Mouse (Mus musculus) midbrain, postnatal 0 days (tissue): ENCODE data around the gene Tex52. TPM values are rescaled to one million over a fixed set of nuclear protein-coding genes. Genes with fewer than 3 reads are reported as not detected.
A peak's percentile ranks its signal among the peaks of the same experiment; 100 is the strongest.

ENCODE experiments used
- ATAC-seq: fragments of 200-750 bp; cut with Nextera tagmentation; 2 replicates; pipeline ENCODE4 v1.8.0; 2017; ENCODE audit warnings: moderate number of reproducible peaks, mild to moderate bottlenecking, moderate TSS enrichment, moderate library complexity; ENCODE audit not compliant: low FRiP score
- DNase-seq: peaks from one replicate; pipeline ENCODE4 v3.0.0-alpha.2; 2015; ENCODE audit warnings: low spot score
- H3K27ac ChIP-seq: fragments of 300-500 bp; sonication (generic); 2 replicates; pipeline ENCODE4 v1.5.1; 2014; ENCODE audit warnings: low read depth, mild to moderate bottlenecking, low read length, mixed read lengths
- H3K27me3 ChIP-seq: fragments of 300-500 bp; sonication (generic); 2 replicates; pipeline ENCODE4 v1.6.1; 2014; ENCODE audit warnings: low read length, control low read depth, mixed read lengths; ENCODE audit not compliant: insufficient read depth
- H3K36me3 ChIP-seq: fragments of 300-500 bp; sonication (generic); 2 replicates; pipeline ENCODE4 v1.6.1; 2014; ENCODE audit warnings: low read length, control low read depth, mixed read lengths; ENCODE audit not compliant: insufficient read depth
- H3K4me1 ChIP-seq: fragments of 300-500 bp; sonication (generic); 2 replicates; pipeline ENCODE4 v1.6.1; 2014; ENCODE audit warnings: mild to moderate bottlenecking, control low read depth, antibody characterized with exemption, low read length, mixed read lengths; ENCODE audit not compliant: insufficient read depth
- H3K4me2 ChIP-seq: fragments of 300-500 bp; sonication (generic); 2 replicates; pipeline ENCODE4 v1.6.1; 2014; ENCODE audit warnings: low read depth, mild to moderate bottlenecking, low read length, mixed read lengths; ENCODE audit not compliant: poor library complexity, severe bottlenecking
- H3K4me3 ChIP-seq: fragments of 300-500 bp; sonication (generic); 2 replicates; pipeline ENCODE4 v1.5.1; 2014; ENCODE audit warnings: low read depth, mild to moderate bottlenecking, low read length, moderate library complexity
- H3K9ac ChIP-seq: fragments of 300-500 bp; sonication (generic); replicated peaks from 2 replicates; pipeline ENCODE4 v1.6.1; 2014; ENCODE audit warnings: mild to moderate bottlenecking, low read length, moderate library complexity, mixed read lengths; ENCODE audit not compliant: poor library complexity, severe bottlenecking
- H3K9me3 ChIP-seq: fragments of 300-500 bp; sonication (generic); 2 replicates; pipeline ENCODE4 v1.6.1; 2016; ENCODE audit warnings: low read length, control low read depth
- CTCF ChIP-seq: IDR thresholded peaks from 2 replicates; pipeline ENCODE4 v1.5.1; 2016; ENCODE audit warnings: antibody characterized with exemption, mild to moderate bottlenecking
- WGBS: fragments of 180-500 bp; shearing (Covaris S2); extraction: QIAGEN DNeasy Blood & Tissue Kit; methylation state at CpG from one replicate; pipeline ENCODE4 v1.1.7; 2014; 5-methylcytosine and 5-hydroxymethylcytosine counted together
- polyA plus RNA-seq: library from polyadenylated mRNA; unstranded; fragments of >200 nt; fragmentation: Nextera tagmentation; extraction: Ambion mirVana; gene quantifications from 2 replicates; pipeline ENCODE4 v1.2.1, GENCODE M21; 2015
- total RNA-seq: library from RNA; depleted of rRNA; stranded (reverse); fragments of >200 nt; gene quantifications from 2 replicates; pipeline ENCODE4 v1.2.3, GENCODE M21; 2014; rRNA removed

The Tex52 gene
- 1.0 and 2.0 TPM in 2 replicates for total RNA-seq
- polyA plus RNA-seq: 0.29 and 0.39 TPM in 2 replicates

DNA sequence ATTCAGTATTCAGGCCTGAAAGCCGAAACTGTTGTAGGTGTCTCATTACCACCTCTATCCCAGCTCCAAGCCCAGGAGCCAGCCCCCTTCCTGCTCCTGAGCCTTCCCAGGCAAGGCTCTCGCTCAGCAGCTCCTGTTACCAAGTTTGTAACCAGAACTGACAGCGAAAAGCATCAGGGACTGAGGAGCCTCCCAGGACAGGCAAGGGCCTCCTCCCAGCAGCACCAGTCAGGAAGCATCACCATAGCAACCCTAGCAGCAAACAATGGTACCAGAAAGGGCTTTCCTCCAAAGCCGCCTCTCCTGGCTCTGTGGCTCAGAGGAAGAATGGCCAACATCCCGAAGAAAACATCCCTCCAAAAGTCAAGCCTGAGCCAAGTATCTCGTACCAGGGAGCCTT is at the start of gene Tex52, which contains the start of gene Gm44596:
Gene Tex52, plus strand, starts transcription at position 265 of the 400 bp plus-strand sequence.
Gene Gm44596, plus strand, starts transcription at position 312 of the 400 bp plus-strand sequence.
- H3K9me3 ChIP-seq: no peaks in the 10 kb centered on the region
- DNase-seq: peak; percentile 59
- 14% methylated on average over 6 of the region's 6 CpGs for WGBS
- H3K4me2 ChIP-seq: no peak within 1 kb of the TSS
- H3K4me3 ChIP-seq: no peak within 1 kb of the TSS
- H3K4me1 ChIP-seq: no peaks in the 10 kb centered on the region; the same call in 1 of the 2 replicates
- H3K27ac ChIP-seq: no peak within 1 kb of the TSS
- no peak for TF ChIP-seq CTCF
- no peak within 1 kb of the TSS for H3K9ac ChIP-seq
- ATAC-seq: peak; percentile 56
- H3K27me3 ChIP-seq: no peaks in the 10 kb centered on the region
- no peaks in the 10 kb centered on the region for H3K36me3 ChIP-seq

DNA sequence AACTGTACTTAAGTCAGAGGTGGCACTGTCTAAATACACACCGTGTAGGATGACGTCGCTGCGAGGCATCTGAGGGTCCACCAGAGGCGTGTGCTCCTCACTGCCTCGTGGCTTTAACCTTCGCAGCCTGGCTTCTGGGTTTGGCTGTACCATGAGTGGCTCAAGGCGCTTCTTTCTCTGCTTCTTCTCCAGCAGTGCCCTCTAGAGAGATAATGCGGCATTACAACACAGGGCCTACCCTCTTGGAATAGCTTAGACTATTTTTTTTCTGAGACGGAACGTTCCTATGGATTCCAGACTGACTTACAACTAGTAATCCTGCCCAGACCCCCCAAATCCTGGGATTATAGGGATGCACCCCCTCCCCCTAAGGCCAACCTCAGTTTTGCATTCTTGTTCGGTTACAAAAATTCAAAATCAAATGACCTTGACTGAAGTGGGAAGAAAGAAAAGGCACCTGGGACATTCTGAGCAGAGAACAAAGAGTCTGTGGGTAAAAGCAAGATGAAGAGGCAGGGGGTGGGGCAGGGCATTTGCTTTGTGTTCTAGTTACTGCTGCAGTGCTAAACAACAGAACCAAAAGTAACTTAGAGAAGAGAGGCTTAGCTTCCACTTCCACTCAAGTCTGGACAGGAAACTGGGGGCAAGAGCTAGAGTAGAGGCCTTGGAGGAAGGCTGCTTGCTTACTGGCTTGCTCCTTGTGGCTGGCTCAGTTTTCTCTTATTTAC is 40.7 kb upstream of the Tex52 start:
- no peak overlapping the region for H3K9ac ChIP-seq
- TF ChIP-seq CTCF: peak; percentile 75
- no peak overlapping the region for H3K4me2 ChIP-seq
- WGBS: 21% methylated on average over 12 of the region's 12 CpGs
- no peaks in the 10 kb centered on the region for H3K27me3 ChIP-seq
- DNase-seq (peak; percentile 88), ATAC-seq (peak; percentile 89)
- peak overlapping the region; percentile 34; the same call in 1 of the 2 replicates for H3K27ac ChIP-seq
- no peaks in the 10 kb centered on the region for H3K9me3 ChIP-seq
- no peaks in the 10 kb centered on the region for H3K4me1 ChIP-seq
- H3K4me3 ChIP-seq: no peak overlapping the region
- peaks cover 25% of the 10 kb centered on the region for H3K36me3 ChIP-seq

DNA sequence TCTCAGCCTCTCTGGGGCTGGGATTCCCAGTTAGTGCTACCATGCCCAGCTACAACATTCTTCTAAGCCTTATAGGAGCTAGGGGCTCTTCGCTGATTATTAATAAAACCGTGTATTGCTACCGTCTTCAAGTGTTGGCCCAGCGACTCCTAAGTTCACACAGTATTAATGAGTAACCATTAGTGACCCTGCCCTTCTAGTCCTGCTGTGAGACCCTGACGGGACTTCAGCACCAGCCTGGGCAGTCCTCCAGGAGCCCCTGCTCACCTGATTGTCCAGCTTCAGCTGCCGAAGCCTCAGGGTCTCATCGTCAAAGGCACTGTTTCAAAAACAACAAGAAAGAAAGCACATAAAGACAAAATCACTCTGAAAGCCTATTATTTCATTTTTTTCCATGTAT is 37.8 kb upstream of the Tex52 start:
- H3K27me3 ChIP-seq: no peaks in the 10 kb centered on the region
- 85% methylated on average over 7 of the region's 7 CpGs for WGBS
- ATAC-seq (no peak), DNase-seq (no peak)
- peaks cover 14% of the 10 kb centered on the region; the same call in 1 of the 2 replicates for H3K36me3 ChIP-seq
- H3K4me2 ChIP-seq: no peak overlapping the region
- TF ChIP-seq CTCF: no peak
- no peak overlapping the region for H3K27ac ChIP-seq
- H3K9me3 ChIP-seq: no peaks in the 10 kb centered on the region
- H3K9ac ChIP-seq: no peak overlapping the region
- no peaks in the 10 kb centered on the region for H3K4me1 ChIP-seq
- H3K4me3 ChIP-seq: no peak overlapping the region

DNA sequence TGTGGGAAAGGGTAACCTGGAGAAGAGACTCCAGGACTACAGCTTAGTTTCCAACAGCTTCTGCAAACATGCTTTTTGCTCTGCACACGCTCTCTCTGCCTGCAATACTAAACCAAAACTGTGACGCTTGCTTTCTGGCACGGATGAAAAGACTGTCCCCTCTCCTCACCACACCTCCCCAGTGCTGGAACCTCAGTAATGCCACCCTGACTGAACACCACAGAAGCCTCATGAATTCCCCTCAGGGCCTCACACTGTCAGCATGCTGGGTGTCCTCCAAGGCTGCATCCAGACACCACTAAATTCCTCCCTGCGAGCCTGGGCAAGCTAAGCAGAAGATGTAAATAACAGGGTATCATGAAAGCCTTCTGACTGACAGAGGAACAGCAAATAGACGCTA is 36.4 kb upstream of the Tex52 start:
- no peak for TF ChIP-seq CTCF
- Histone ChIP-seq H3K4me3 (no peak overlapping the region), H3K4me1 (no peaks in the 10 kb centered on the region), H3K27me3 (no peaks in the 10 kb centered on the region), H3K36me3 (0 out of 2 replicates have a peak, but pooled peaks cover 9% of the 10 kb centered on the region), H3K27ac (peak overlapping the region; percentile 26; the same call in 1 of the 2 replicates), H3K9ac (0 out of 2 replicates have a peak overlapping the region, but pooled peaks have one; percentile 24), H3K9me3 (no peaks in the 10 kb centered on the region), H3K4me2 (no peak overlapping the region)
- 33% methylated on average over 5 of the region's 5 CpGs for WGBS
- ATAC-seq: no peak
- peak; percentile 55 for DNase-seq

DNA sequence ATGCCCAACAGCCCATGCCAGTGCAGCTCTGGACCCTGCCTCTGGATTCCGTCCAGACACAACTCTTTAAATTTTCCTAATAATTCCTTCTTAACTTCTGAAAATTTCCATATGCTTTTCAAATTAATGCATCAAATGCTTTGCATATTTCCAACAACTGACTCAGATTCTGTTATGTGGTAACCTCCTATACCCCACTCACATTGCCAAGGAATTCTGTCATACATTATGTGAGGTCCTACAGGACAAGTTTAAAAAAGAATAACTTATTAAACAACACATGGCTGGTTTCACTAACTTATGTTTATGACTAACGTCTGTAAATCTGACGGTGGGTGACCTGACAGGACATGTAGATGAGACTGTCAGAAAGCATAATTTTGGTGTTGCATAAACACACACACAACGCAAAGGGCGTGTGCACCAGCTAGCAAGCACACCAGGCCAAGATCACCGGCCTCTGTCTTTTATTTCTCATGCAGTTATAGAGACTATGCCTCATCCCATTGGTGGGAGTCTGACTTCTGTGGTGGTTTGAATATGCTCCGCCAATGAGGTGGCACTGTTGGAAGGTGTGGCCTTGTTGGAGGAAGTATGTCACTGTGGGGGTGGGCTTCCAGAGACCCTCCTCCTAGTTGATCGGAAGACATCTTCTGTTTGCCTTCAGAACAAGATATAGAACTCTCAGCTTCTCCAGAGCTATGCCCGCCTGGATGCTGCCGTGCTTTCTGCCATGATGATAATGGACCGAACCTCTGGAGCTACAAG is 33.1 kb upstream of the Tex52 start:
- Histone ChIP-seq H3K27ac (no peak overlapping the region), H3K27me3 (no peaks in the 10 kb centered on the region), H3K9me3 (no peaks in the 10 kb centered on the region), H3K9ac (no peak overlapping the region), H3K4me2 (no peak overlapping the region), H3K4me1 (no peaks in the 10 kb centered on the region), H3K4me3 (no peak overlapping the region), H3K36me3 (no peaks in the 10 kb centered on the region)
- DNase-seq (no peak), ATAC-seq (no peak)
- no peak for TF ChIP-seq CTCF
- WGBS: 96% methylated on average over 11 of the region's 11 CpGs
